Comparison of ENCODE assay signal across 30 mouse cellular contexts in genomic region chr14:4377871-4378270, GRCm38 (mm10). TPM values are rescaled to one million over a fixed set of nuclear protein-coding genes. Genes with fewer than 3 reads are reported as not detected.
"Had no signal": no experiment of that assay in that cellular context is flagged by ENCODE, and none has a peak within 500 bp of the region (broad histone marks: within the 10 kb centered on the region; RNA-seq: fewer than 3 reads in every experiment).

No protein-coding gene starts in this region.

RNA-seq across cellular contexts. Expression of gene Gm3159, which starts 19.5 kb away (rescaled TPM):
- total RNA-seq: common myeloid progenitor, adult 5-6 weeks; forebrain, postnatal 0 days; gastrocnemius, adult 18-20 months; gastrocnemius, adult 2 months; gastrocnemius, adult 8-10 months; gastrocnemius, postnatal 10 days; gastrocnemius, postnatal 14 days; gastrocnemius, postnatal 25 days; gastrocnemius, postnatal 36 days; gastrocnemius, postnatal 4 days; granulocyte monocyte progenitor cell, adult 5-6 weeks; heart, adult 18-20 months; heart, adult 8-10 months had no signal
- polyA plus RNA-seq: cerebellum, adult 2 months; cortical plate, adult 2 months; embryonic facial prominence, embryonic 10.5 days; embryonic facial prominence, embryonic 11.5 days; embryonic facial prominence, embryonic 12.5 days; embryonic facial prominence, embryonic 13.5 days; embryonic facial prominence, embryonic 14.5 days; embryonic facial prominence, embryonic 15.5 days; erythroblast, embryonic 14.5 days; forebrain, embryonic 10.5 days; forebrain, embryonic 11.5 days; forebrain, embryonic 12.5 days; forebrain, embryonic 13.5 days; forebrain, embryonic 14.5 days; forebrain, embryonic 15.5 days; forebrain, embryonic 16.5 days; forebrain, postnatal 0 days; gonadal fat pad, adult 2 months had no signal

RNA-seq across cellular contexts. Expression of gene Gm3164, which starts 37.4 kb away (rescaled TPM):
- total RNA-seq: common myeloid progenitor, adult 5-6 weeks; gastrocnemius, postnatal 25 days; granulocyte monocyte progenitor cell, adult 5-6 weeks had no signal
- polyA plus RNA-seq: erythroblast, embryonic 14.5 days had no signal

RNA-seq across cellular contexts. Expression of gene 2610042L04Rik, which starts 43.3 kb away (rescaled TPM):
- total RNA-seq: common myeloid progenitor, adult 5-6 weeks; gastrocnemius, adult 18-20 months; gastrocnemius, adult 2 months; gastrocnemius, adult 8-10 months; gastrocnemius, postnatal 25 days; granulocyte monocyte progenitor cell, adult 5-6 weeks; heart, adult 18-20 months had no signal
- polyA plus RNA-seq: erythroblast, embryonic 14.5 days; gonadal fat pad, adult 2 months had no signal

RNA-seq across cellular contexts. Expression of gene Gm3173, which starts 52.9 kb away (rescaled TPM):
- total RNA-seq: common myeloid progenitor, adult 5-6 weeks; gastrocnemius, adult 18-20 months; gastrocnemius, adult 2 months; gastrocnemius, adult 8-10 months; gastrocnemius, postnatal 10 days; gastrocnemius, postnatal 14 days; gastrocnemius, postnatal 25 days; gastrocnemius, postnatal 36 days; gastrocnemius, postnatal 4 days; granulocyte monocyte progenitor cell, adult 5-6 weeks; heart, adult 18-20 months had no signal
- polyA plus RNA-seq: embryonic facial prominence, embryonic 11.5 days; embryonic facial prominence, embryonic 12.5 days; embryonic facial prominence, embryonic 13.5 days; embryonic facial prominence, embryonic 14.5 days; embryonic facial prominence, embryonic 15.5 days; erythroblast, embryonic 14.5 days; forebrain, embryonic 10.5 days; forebrain, embryonic 11.5 days; forebrain, embryonic 12.5 days; forebrain, embryonic 14.5 days; forebrain, embryonic 16.5 days; gonadal fat pad, adult 2 months had no signal
